Mouse (Mus musculus) neural tube, embryonic 14.5 days (tissue): ENCODE measurements at regions not wholly inside any gene's neighbourhood (a gene's known extent, or its start where the extent isn't known, plus 50 kb on each side); places are given as distances from the start of the nearest gene placed in this dataset.

Source experiments
- ATAC-seq: fragments of 200-750 bp; cut with Nextera tagmentation; 2 replicates; pipeline ENCODE4 v1.8.0; 2017; ENCODE audit warnings: low read depth, mild to moderate bottlenecking, moderate TSS enrichment, moderate library complexity
- H3K27ac ChIP-seq: fragments of 300-500 bp; sonication (generic); 2 replicates; pipeline ENCODE4 v1.5.1; 2014; ENCODE audit warnings: low read depth, mild to moderate bottlenecking, control low read depth, low read length, moderate library complexity, mixed read lengths
- H3K27me3 ChIP-seq: fragments of 300-500 bp; sonication (generic); 2 replicates; pipeline ENCODE4 v1.6.1; 2014; ENCODE audit warnings: low read length; ENCODE audit not compliant: control insufficient read depth, insufficient read depth
- H3K36me3 ChIP-seq: fragments of 300-500 bp; sonication (generic); 2 replicates; pipeline ENCODE4 v1.6.1; 2014; ENCODE audit warnings: low read length, mixed read lengths; ENCODE audit not compliant: control insufficient read depth, insufficient read depth
- H3K4me1 ChIP-seq: fragments of 300-500 bp; sonication (generic); 2 replicates; pipeline ENCODE4 v1.6.1; 2014; ENCODE audit warnings: low read length; ENCODE audit not compliant: control insufficient read depth, insufficient read depth
- H3K4me2 ChIP-seq: fragments of 300-500 bp; sonication (generic); 2 replicates; pipeline ENCODE4 v1.6.1; 2014; ENCODE audit warnings: mild to moderate bottlenecking, low read depth, low read length, control low read depth
- H3K4me3 ChIP-seq: fragments of 300-500 bp; sonication (generic); 2 replicates; pipeline ENCODE4 v1.5.1; 2014; ENCODE audit warnings: low read depth, low read length, control low read depth, mixed read lengths
- H3K9ac ChIP-seq: fragments of 300-500 bp; sonication (generic); replicated peaks from 2 replicates; pipeline ENCODE4 v1.6.1; 2014; ENCODE audit warnings: low read depth, mild to moderate bottlenecking, control low read depth, low read length, mixed read lengths
- H3K9me3 ChIP-seq: fragments of 300-500 bp; sonication (generic); 2 replicates; pipeline ENCODE4 v1.6.1; 2016; ENCODE audit warnings: low read length; ENCODE audit not compliant: control insufficient read depth
- whole genome bisulfite sequencing: fragments of 180-500 bp; shearing (Covaris S2); extraction: QIAGEN DNeasy Blood & Tissue Kit; methylation state at CpG from one replicate; pipeline ENCODE4 v1.1.7; 2014; 5-methylcytosine and 5-hydroxymethylcytosine counted together

- no peak overlapping the region for H3K9ac ChIP-seq
- no peaks in the 10 kb centered on the region for H3K36me3 ChIP-seq
- H3K4me3 ChIP-seq: no peak overlapping the region
- H3K4me2 ChIP-seq: no peak overlapping the region
- no peak for ATAC-seq
- H3K27ac ChIP-seq: no peak overlapping the region
- WGBS: 89% methylated on average over 2 of the region's 2 CpGs
- no peaks in the 10 kb centered on the region for H3K27me3 ChIP-seq
- no peaks in the 10 kb centered on the region for H3K9me3 ChIP-seq
- H3K4me1 ChIP-seq: no peaks in the 10 kb centered on the region
Observed at GRCm38 (mm10) chr16:65312947-65313346, 207.3 kb upstream of the Htr1f start.

GRCm38 (mm10) chr16:65315052-65315451, 205.3 kb upstream of the Pou1f1 start:
- no peaks in the 10 kb centered on the region for H3K9me3 ChIP-seq
- H3K36me3 ChIP-seq: no peaks in the 10 kb centered on the region
- no peaks in the 10 kb centered on the region for H3K27me3 ChIP-seq
- H3K27ac ChIP-seq: no peak overlapping the region
- no peak for ATAC-seq
- no peak overlapping the region for H3K9ac ChIP-seq
- H3K4me1 ChIP-seq: no peaks in the 10 kb centered on the region
- WGBS: 52% methylated on average over 3 of the region's 3 CpGs
- no peak overlapping the region for H3K4me3 ChIP-seq
- no peak overlapping the region for H3K4me2 ChIP-seq

DNA sequence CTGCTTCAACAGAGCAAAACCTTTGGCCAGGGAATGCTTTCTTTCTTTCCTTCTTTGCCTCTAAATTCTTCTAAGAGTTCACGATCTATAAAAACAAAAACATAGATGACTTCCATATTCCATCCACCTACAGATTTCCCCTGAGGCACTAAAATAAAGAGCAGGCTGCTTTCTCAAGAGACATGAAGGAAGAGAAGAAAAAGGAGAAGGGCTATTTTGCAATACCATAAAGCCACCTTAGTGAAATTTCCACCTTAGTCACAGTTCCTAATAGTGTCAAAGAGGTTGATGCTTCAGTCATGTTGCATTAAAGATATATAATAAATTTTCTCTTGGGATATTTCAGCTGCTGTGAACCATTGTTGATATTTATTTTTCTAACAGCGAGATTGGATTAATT, 187.9 kb upstream of the Pou1f1 start:
- Histone ChIP-seq H3K4me1 (no peaks in the 10 kb centered on the region), H3K9ac (no peak overlapping the region), H3K27me3 (no peaks in the 10 kb centered on the region), H3K4me2 (no peak overlapping the region), H3K9me3 (no peaks in the 10 kb centered on the region), H3K36me3 (no peaks in the 10 kb centered on the region), H3K4me3 (no peak overlapping the region), H3K27ac (no peak overlapping the region)
- no peak for ATAC-seq
- WGBS: 86% methylated on average over 2 of the region's 2 CpGs

- WGBS: 94% methylated on average over 2 of the region's 2 CpGs
Observed at GRCm38 (mm10) chr16:65339225-65339624, 181.1 kb upstream of the Pou1f1 start.

GRCm38 (mm10) chr16:65359881-65360280, 160.4 kb upstream of the Pou1f1 start:
- Histone ChIP-seq H3K9me3 (no peaks in the 10 kb centered on the region), H3K27me3 (no peaks in the 10 kb centered on the region), H3K4me2 (no peak overlapping the region), H3K9ac (no peak overlapping the region), H3K36me3 (no peaks in the 10 kb centered on the region), H3K4me3 (no peak overlapping the region), H3K4me1 (no peaks in the 10 kb centered on the region), H3K27ac (no peak overlapping the region)
- WGBS: 50% methylated on average over 1 of the region's 1 CpGs
- ATAC-seq: no peak

More at GRCm38 (mm10) chr16:65339225-65339624, 181.1 kb upstream of the Pou1f1 start:
- Histone ChIP-seq H3K9me3 (no peaks in the 10 kb centered on the region), H3K4me1 (no peaks in the 10 kb centered on the region), H3K9ac (no peak overlapping the region), H3K4me3 (no peak overlapping the region), H3K36me3 (no peaks in the 10 kb centered on the region), H3K4me2 (no peak overlapping the region), H3K27me3 (no peaks in the 10 kb centered on the region), H3K27ac (no peak overlapping the region)
- no peak for ATAC-seq

DNA sequence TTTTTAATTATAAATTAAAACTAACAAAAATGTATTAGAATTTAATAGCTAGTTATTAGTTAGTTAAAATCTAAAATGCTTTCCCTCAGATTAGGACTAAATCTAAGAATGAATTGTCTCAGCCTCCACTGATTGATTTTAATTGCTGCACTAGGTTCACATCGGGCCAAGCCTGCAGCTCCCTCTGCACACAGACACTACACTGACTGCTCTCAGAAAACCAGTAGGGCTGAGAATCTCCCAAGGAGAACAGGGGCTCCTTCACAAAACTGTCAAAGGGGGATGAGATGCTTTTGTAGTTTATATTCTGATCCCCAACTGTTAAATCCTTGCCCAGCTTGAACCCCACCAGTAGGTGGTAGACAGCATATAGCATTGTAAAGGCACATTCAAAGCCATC, 151.0 kb upstream of the Pou1f1 start:
- Histone ChIP-seq H3K27ac (no peak overlapping the region), H3K4me3 (no peak overlapping the region), H3K27me3 (no peaks in the 10 kb centered on the region), H3K9me3 (no peaks in the 10 kb centered on the region), H3K4me1 (no peaks in the 10 kb centered on the region), H3K4me2 (no peak overlapping the region), H3K36me3 (no peaks in the 10 kb centered on the region), H3K9ac (no peak overlapping the region)
- ATAC-seq: no peak
- 20% methylated on average over 1 of the region's 1 CpGs for WGBS

DNA sequence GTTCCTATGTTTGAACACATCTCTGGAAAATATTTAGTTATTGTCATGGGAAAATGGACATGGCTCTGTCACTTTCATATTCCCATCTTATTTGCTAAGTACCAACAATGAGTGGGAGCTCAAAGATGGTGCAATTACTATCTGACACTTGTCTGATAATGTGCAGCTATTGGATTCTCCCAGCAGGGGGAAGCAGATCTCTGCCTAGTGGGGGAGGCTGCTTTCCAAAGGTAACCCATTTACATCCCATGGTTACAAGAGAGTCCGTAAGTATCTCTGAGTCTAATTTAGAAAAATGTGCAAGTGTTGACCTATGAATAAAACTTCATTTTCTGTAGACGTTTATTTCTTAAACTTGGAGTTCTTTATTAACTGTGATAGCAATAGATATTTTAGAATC, 149.4 kb upstream of the Pou1f1 start:
- 64% methylated on average over 2 of the region's 2 CpGs for WGBS
- no peaks in the 10 kb centered on the region for H3K9me3 ChIP-seq
- no peak for ATAC-seq
- H3K4me1 ChIP-seq: no peaks in the 10 kb centered on the region
- no peak overlapping the region for H3K4me3 ChIP-seq
- H3K27me3 ChIP-seq: no peaks in the 10 kb centered on the region
- H3K36me3 ChIP-seq: no peaks in the 10 kb centered on the region
- H3K27ac ChIP-seq: no peak overlapping the region
- no peak overlapping the region for H3K9ac ChIP-seq
- no peak overlapping the region for H3K4me2 ChIP-seq

DNA sequence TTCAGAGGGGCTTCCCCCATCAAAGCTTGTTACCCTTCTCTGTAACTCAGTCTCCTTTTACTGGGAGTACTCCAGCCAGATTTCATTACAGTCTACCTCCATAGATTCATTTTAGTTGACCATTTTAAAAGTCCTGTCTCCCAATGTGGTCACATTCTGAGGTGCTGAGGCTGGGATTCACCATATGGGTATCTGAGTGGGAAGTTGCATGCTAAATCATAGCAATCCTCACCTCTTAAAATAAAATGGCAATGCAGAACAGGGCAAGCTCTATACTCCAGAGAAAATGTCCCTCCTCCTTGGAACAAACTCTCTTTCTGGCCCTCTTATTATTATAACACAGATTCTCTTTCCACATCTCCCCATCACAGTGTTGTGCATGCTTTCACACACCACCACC, 143.8 kb upstream of the Pou1f1 start:
- no peak for ATAC-seq
- no peaks in the 10 kb centered on the region for H3K4me1 ChIP-seq
- H3K27me3 ChIP-seq: no peaks in the 10 kb centered on the region
- no peak overlapping the region for H3K9ac ChIP-seq
- no peak overlapping the region for H3K4me2 ChIP-seq
- no peaks in the 10 kb centered on the region for H3K9me3 ChIP-seq
- H3K27ac ChIP-seq: no peak overlapping the region
- no peaks in the 10 kb centered on the region for H3K36me3 ChIP-seq
- no peak overlapping the region for H3K4me3 ChIP-seq

DNA sequence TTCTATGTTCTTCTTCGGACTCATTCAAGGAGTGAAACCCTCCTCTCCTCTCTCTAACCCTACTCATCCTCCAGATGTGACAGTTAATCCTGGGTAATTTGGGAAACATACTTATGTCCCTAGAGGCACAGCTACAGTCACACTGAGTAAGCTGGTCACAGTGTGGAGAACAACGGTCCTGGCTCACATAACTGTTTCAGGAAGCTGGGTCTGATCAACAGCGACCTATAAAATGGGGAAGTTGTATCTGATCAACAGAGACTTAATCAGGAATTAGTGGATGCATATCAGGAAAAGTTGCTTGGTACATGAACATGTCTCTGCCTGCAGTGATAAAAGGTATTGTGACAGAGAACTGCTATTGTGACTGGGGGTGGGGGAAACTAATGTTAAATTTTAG, 142.0 kb upstream of the Pou1f1 start:
- Histone ChIP-seq H3K36me3 (no peaks in the 10 kb centered on the region), H3K27ac (no peak overlapping the region), H3K4me3 (no peak overlapping the region), H3K4me2 (no peak overlapping the region), H3K9ac (no peak overlapping the region), H3K27me3 (no peaks in the 10 kb centered on the region), H3K4me1 (no peaks in the 10 kb centered on the region), H3K9me3 (no peaks in the 10 kb centered on the region)
- 91% methylated on average over 3 of the region's 3 CpGs for WGBS
- no peak for ATAC-seq

GRCm38 (mm10) chr16:65379939-65380338, 140.4 kb upstream of the Pou1f1 start:
- Histone ChIP-seq H3K27ac (no peak overlapping the region), H3K9ac (no peak overlapping the region), H3K36me3 (no peaks in the 10 kb centered on the region), H3K4me2 (no peak overlapping the region), H3K27me3 (no peaks in the 10 kb centered on the region), H3K4me3 (no peak overlapping the region), H3K9me3 (no peaks in the 10 kb centered on the region), H3K4me1 (no peaks in the 10 kb centered on the region)
- 54% methylated on average over 5 of the region's 5 CpGs for WGBS
- ATAC-seq: no peak
